Mouse (Mus musculus) gastrocnemius, adult 2 months (tissue): ENCODE data around the gene Gm20388. TPM values are rescaled to one million over a fixed set of nuclear protein-coding genes. Genes with fewer than 3 reads are reported as not detected.

Experiments used
- DNase-seq: peaks from one replicate; pipeline ENCODE4 v3.0.0; 2022
- H3K27ac ChIP-seq: fragments of 200-600 bp; 2 replicates; pipeline ENCODE4 v1.8.1; 2022; ENCODE audit warnings: mild to moderate bottlenecking
- H3K4me3 ChIP-seq: fragments of 200-600 bp; 2 replicates; pipeline ENCODE4 v1.8.1; 2022; ENCODE audit warnings: mild to moderate bottlenecking, moderate library complexity
- CTCF ChIP-seq: fragments of 200-600 bp; IDR thresholded peaks from 2 replicates; pipeline ENCODE4 v1.8.1; 2022; ENCODE audit warnings: antibody characterized with exemption, mild to moderate bottlenecking, moderate library complexity
- intact Hi-C: fragments of 180-260 bp; cut with DNase I; formaldehyde crosslinking; loops from one replicate; pipeline ENCODE4 v1.15.1; 2025
- total RNA-seq, 2 experiments: library from RNA; stranded (reverse); gene quantifications; 2 replicates each; pipeline ENCODE4 v1.2.3; 2021

The Gm20388 gene
- total RNA-seq, 2 experiments from 2014 or later: 6.1 to 15.0 TPM

DNA sequence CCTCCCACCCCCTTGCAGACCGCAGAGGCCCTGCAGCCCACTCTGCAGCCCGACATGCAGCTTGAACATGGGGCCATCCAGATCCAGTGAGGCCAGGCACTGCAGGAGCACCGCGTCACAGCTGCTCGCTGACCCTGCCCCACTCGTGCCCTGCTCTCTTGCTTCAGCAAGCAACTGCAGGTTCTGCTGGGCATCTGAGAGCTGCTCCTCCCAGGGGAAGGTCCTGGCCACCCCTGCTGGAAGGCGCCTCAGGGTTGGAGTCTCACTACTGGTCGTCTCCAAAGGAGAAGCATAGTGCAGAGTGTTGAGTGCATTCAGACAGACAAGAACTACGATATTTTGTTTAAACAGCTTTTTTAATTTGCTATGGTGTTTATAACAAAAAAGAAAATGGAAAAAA lies 2114.9 kb downstream of the Gm20388 start:
- H3K4me3 ChIP-seq: no peak overlapping the region
- TF ChIP-seq CTCF: no peak
- intact Hi-C loops: no loop called here
- H3K27ac ChIP-seq: no peak overlapping the region
- no peak for DNase-seq

DNA sequence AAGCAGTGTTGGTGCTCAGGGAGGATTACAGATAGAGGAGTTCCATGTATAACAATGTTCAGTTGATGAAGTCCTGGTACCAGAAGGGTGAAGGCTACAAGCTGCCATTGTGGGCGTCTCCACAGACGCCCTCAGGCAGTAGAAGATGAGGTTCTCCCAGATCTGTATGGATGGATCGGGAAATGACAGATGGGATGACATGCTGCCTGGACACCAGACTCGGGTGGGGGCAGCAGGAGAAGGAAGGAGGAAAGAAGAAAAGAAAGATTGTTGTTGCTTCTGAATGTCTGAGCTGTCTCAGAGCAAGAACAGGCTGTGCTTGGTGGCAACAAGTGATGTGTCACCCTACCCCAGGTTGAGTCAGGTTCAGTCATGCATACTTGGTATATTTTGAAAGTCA lies 2117.5 kb downstream of the Gm20388 start:
- Histone ChIP-seq H3K27ac (no peak overlapping the region), H3K4me3 (no peak overlapping the region)
- TF ChIP-seq CTCF: no peak
- no peak for DNase-seq
- intact Hi-C loops: no loop called here

DNA sequence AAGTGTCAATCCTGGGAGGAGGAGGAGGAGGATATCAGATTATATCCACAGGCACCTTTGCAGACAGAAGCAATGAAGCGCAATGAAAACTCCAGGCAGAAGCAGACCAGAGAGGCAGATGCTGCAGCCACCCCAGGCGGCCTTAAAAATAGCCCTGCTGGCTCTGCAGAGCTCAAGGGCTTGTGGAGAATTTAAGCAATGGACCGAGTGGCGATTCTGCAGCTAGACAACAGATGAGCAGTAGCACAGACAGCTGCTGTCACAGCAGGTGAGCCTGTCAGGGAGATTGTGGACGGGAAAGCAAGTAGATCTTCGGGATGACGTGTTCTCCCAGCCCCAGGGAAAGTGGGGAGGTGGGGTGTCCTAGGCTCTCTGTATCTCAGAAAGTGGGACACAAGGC lies 2120.3 kb downstream of the Gm20388 start:
- no peak for TF ChIP-seq CTCF
- intact Hi-C loops: no loop called here
- Histone ChIP-seq H3K27ac (peak overlapping the region; percentile 41; the same call in 1 of the 2 replicates), H3K4me3 (no peak overlapping the region; the same call in 1 of the 2 replicates)
- DNase-seq: no peak

DNA sequence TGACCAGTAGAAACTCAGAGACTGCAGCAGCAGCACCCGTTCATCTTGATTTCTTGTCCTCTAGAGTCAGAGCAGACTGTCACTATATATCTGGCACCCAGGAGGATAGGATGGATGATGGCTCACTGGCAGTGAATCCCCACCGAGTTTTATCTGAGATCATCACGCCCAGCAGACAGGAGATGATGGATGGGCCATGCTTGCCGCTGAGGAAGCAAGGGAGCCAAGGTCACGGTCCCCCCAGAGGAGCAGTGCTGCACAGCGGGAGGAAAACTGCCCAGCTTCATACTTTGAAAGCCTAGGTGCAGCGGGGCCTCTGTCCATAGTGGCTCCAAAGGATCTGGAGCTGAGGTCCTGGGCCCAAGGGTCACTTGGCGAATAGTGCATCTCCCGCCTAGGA lies 2122.1 kb downstream of the Gm20388 start:
- TF ChIP-seq CTCF: no peak
- Histone ChIP-seq H3K4me3 (no peak overlapping the region), H3K27ac (no peak overlapping the region)
- no peak for DNase-seq
- intact Hi-C loops: no loop called here

DNA sequence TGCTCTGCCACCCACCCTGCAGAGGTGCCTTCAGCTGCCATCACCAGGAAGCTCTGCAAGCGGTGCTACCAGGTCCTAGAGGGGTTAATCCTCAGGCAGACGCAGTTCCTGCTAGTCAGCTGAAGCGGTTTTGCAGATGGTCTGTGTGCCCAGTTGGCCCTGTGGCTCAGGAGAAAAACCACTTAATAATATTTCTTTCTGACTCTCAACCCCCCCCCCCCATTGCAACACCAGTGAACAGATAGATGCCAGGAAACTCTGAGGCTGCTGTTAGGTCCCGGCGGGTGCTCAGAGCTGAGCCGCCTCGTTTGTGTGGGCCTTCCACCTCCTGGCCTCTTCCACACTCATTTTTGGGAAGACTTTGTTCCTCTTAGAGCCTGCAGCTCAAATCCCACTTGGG lies 2124.9 kb downstream of the Gm20388 start:
- Histone ChIP-seq H3K4me3 (no peak overlapping the region), H3K27ac (peak overlapping the region; percentile 64)
- intact Hi-C loops: loop anchor here (5.0 kb wide), 2 partner anchors 43 to 82 kb away; no protein-coding TSS in a partner anchor
- peak; percentile 55 for DNase-seq
- no peak for TF ChIP-seq CTCF

DNA sequence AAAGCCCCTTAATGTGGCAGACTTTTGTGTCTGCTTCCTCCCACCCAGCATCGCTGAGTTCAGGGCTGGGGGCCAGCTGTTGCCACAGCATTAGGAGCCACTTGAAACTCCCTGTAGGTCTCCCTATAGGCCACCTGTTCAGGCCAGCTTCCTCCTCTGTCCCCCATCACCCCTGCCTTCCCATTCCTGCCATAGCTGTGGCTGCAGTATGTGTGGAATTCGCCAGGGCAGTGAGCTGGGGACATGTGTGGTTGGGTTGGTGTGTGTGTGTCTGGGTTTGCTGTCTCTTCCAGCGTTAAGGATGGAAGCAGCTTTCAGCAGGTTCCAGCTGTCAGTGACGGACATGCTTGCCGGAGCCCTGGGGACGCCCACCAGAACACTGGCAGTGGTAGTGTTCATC lies 2125.7 kb downstream of the Gm20388 start:
- TF ChIP-seq CTCF: no peak
- peak overlapping the region; percentile 64 for H3K27ac ChIP-seq
- no peak overlapping the region for H3K4me3 ChIP-seq
- no peak for DNase-seq
- intact Hi-C loops: loop anchor here (5.0 kb wide), 2 partner anchors 44 to 81 kb away; no protein-coding TSS in a partner anchor

- H3K27ac ChIP-seq: peak overlapping the region; percentile 59
- no peak overlapping the region for H3K4me3 ChIP-seq
- no peak for TF ChIP-seq CTCF
- intact Hi-C loops: loop anchor here (5.0 kb wide), 2 partner anchors 45 to 80 kb away; no protein-coding TSS in a partner anchor
- DNase-seq: no peak
Observed at GRCm38 (mm10) chr8:122037279-122037678, 2126.6 kb downstream of the Gm20388 start.

DNA sequence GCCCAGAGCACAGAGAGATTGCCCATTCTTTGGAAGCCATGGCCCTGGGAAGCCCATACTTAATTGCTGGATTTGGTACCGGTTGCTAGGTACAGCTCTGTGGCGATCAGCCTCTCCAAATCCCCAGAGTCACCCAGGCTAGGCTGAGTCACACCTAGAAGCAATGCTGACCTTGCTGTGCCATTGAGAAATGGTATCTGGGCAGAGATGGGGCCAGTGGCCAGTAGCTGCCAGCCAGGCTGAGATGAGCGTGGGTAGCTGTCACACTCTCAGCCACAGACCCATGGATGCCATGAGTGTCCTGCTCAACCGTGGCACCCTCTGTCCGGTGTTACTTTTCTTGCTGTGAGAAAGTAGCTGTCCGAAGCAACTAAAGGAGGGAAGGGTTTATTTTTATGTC lies 2127.4 kb downstream of the Gm20388 start:
- DNase-seq: peak; percentile 53
- intact Hi-C loops: loop anchor here (5.0 kb wide), 2 partner anchors 46 to 79 kb away; no protein-coding TSS in a partner anchor
- no peak for TF ChIP-seq CTCF
- peak overlapping the region; percentile 59 for H3K27ac ChIP-seq
- H3K4me3 ChIP-seq: no peak overlapping the region

DNA sequence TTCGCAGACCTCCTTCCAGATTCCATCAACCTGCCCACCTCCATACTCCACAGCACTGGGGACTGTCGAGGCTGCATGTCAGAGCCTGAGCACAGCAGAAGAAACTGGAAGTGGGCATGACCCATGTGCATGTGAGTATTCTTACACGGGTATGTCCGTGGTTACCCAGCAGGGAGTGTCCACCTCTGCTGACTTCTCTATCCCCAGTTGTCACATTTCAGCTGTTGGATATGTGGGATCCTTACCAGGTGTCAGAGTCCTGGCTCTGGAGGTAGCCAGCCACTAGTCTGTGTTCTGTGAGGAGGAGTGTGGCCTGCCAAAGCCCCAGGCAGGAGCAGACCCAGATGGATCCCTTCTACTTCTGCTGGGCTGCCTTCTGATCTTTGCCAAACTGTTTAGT lies 2128.8 kb downstream of the Gm20388 start:
- no peak overlapping the region for H3K4me3 ChIP-seq
- TF ChIP-seq CTCF: no peak
- intact Hi-C loops: loop anchor here (5.0 kb wide), 2 partner anchors 47 to 78 kb away; no protein-coding TSS in a partner anchor
- peak overlapping the region; percentile 46 for H3K27ac ChIP-seq
- peak; percentile 62 for DNase-seq

- H3K4me3 ChIP-seq: no peak overlapping the region
- TF ChIP-seq CTCF: peak; percentile 48
- H3K27ac ChIP-seq: peak overlapping the region; percentile 55
- intact Hi-C loops: loop anchor here (5.0 kb wide), 1 partner anchor 90 kb away; no protein-coding TSS in a partner anchor
- peak; percentile 53 for DNase-seq
Observed at GRCm38 (mm10) chr8:122047206-122047870, 2136.7 kb downstream of the Gm20388 start.

- Histone ChIP-seq H3K27ac (peak overlapping the region; percentile 10; the same call in 1 of the 2 replicates), H3K4me3 (no peak overlapping the region)
- TF ChIP-seq CTCF: no peak
- intact Hi-C loops: loop anchor here (5.0 kb wide), 1 partner anchor 88 kb away; no protein-coding TSS in a partner anchor
- DNase-seq: no peak
Observed at GRCm38 (mm10) chr8:122049266-122049665, 2138.6 kb downstream of the Gm20388 start.

DNA sequence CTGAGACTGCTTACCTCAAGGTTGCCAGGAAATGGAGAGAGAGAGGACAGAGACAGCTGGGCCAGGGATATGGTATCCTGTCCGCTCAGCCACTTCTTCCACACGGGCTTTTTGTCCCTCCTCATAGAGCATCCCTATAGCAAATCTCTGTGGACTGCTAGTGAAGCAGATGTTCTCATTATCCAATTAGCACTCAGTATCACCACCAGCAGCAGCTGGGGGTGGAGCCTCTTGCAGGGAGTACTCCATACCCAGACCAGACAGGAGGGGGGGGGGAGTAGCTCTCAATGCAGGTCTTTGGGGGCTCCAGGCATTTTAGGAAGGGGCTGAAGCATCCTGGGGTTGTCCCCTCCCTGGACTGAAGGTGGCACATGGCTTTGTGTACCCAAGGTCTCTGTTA lies 2139.3 kb downstream of the Gm20388 start:
- intact Hi-C loops: loop anchor here (5.0 kb wide), 1 partner anchor 87 kb away; no protein-coding TSS in a partner anchor
- no peak for TF ChIP-seq CTCF
- H3K27ac ChIP-seq: no peak overlapping the region
- no peak for DNase-seq
- no peak overlapping the region for H3K4me3 ChIP-seq

GRCm38 (mm10) chr8:122050620-122051019 lies 2140.0 kb downstream of the Gm20388 start:
- intact Hi-C loops: no loop called here
- no peak overlapping the region for H3K27ac ChIP-seq
- H3K4me3 ChIP-seq: no peak overlapping the region
- TF ChIP-seq CTCF: no peak
- peak; percentile 43 for DNase-seq

DNA sequence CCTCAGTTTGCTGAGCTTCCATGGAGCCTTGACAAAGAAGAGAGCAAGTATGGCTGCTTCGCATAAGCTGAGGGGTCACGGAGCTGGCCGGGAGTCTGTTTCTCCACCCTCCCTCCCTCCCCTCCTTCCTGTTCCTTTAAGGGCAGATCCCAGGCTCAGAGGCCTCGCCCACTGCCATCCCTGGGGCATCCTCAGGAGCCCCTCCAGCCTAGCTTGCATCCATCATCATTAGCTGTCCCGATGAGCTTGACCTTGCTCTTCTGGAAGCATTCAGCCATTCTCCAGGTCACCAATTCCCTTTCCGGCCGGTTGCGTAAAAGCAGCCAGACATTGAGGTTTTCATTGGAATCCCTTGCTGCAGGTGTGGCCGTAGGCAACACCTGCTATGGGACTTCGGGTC lies 2144.7 kb downstream of the Gm20388 start:
- H3K4me3 ChIP-seq: no peak overlapping the region
- TF ChIP-seq CTCF: no peak
- intact Hi-C loops: no loop called here
- peak overlapping the region; percentile 61 for H3K27ac ChIP-seq
- no peak for DNase-seq
